Mouse (Mus musculus): ENCODE data around the gene Pdss2.

The Pdss2 gene

GRCm38 (mm10) chr10:43480227-43480849 is 259.1 kb downstream of the Pdss2 start:
- no peak for DNase-seq (ENCODE audit: low read depth, low spot score)

DNA sequence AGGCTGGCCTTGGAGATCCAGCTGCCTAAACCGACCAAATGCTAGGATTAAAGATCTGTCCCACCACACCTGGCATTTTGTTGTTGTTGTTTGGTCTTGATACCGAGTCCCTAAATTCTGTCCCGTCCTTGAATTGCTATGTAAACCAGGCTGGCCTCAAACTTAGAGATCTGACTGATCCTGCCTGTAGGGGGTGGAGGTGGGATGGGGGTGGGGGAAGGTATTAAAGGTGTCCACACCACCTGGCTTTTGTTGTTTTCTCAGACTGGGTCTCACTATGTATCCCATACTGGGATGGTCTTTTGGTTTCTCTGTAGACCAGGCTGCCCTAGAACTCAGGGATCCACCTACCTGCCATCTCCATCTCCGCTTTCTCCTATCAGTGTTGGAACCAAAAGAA is 259.9 kb downstream of the Pdss2 start:
- DNase-seq (ENCODE audit: low read depth, low spot score), result no peak

- DNase-seq (ENCODE audit: low read depth, low spot score), result no peak
Measured at GRCm38 (mm10) chr10:43482021-43482420, 260.7 kb downstream of the Pdss2 start.

GRCm38 (mm10) chr10:43483426-43483995 is 262.2 kb downstream of the Pdss2 start:
- DNase-seq (ENCODE audit: low read depth, low spot score), result no peak

DNA sequence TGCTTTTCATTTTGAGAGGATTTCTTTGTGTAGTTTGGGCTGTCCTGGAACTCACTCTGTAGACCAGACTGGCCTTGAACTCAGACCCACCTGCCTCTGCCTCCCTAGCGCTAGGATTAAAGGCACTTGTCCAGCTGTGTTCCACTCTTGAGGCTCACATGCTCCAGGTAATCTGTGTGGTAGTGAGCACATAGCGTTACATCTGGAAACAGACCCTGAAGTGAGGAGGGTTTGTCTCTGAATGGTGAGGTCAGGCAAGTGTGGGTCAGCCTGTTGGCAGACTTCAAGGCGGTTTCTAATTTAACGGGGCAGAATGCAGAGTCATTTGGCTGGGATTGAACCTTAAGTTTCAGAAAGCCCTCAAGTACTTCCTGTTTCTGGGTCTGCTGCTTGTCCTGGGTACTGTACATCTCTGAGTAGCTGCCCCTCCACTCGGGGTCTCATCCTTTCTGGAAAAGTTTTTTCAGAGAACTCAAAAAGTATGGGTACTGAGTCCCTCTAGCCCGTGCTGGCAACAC is 264.5 kb downstream of the Pdss2 start:
- DNase-seq (ENCODE audit: low read depth, low spot score), result no peak

DNA sequence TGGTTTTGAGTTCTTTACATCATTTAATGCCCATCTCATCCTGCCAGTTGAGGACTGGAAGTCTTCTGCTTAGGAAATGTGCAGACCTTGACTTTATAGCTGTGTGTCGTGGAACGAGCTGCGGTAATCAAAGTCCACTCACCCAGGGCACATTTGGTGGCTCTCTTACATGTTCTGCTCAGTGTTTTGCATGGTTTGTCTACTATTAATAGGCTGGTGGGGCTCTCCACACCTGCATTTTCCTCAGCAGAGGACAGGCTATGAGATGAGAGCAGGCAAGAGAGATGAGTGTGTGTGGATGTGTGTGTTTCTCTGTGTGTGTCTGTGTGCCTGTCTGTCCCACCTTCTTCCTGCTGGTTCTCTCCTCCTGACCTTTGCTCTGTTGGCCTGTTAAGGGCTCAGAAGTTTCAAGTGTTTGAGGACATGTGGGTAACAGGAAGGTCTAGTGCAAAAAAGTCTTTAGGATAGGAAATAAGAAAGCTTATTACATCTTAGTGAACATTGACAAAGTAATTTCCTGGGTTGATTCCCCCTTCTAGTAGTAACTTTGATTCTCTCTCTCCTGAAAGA is 266.2 kb downstream of the Pdss2 start:
- no peak for DNase-seq (ENCODE audit: low read depth, low spot score)

- no peak for DNase-seq (ENCODE audit: low read depth, low spot score)
Measured at GRCm38 (mm10) chr10:43488258-43488657, 267.0 kb downstream of the Pdss2 start.

DNA sequence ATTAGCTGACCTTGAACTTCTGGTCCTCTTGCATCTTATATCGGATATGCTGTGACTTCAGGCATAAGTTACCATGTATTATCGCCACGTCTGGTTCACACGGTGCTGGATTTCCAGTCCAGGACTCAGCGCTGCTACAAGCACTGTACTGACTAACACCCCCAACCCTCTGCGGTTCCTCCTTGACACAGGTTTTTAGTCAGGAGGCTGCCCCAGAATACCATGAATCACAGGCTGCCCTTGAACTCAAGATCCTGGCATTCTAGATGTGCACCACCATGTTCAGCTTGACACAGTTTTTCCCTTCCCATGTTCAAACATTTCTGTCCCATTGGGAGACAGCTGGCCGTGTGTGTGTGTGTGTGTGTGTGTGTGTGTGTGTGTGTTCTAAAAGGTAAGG is 267.9 kb downstream of the Pdss2 start:
- no peak for DNase-seq (ENCODE audit: low read depth, low spot score)

- DNase-seq (ENCODE audit: low read depth, low spot score), result no peak
Measured at GRCm38 (mm10) chr10:43489550-43489949, 268.3 kb downstream of the Pdss2 start.

GRCm38 (mm10) chr10:43490034-43490433 is 268.7 kb downstream of the Pdss2 start:
- no peak for DNase-seq (ENCODE audit: low read depth, low spot score)

DNA sequence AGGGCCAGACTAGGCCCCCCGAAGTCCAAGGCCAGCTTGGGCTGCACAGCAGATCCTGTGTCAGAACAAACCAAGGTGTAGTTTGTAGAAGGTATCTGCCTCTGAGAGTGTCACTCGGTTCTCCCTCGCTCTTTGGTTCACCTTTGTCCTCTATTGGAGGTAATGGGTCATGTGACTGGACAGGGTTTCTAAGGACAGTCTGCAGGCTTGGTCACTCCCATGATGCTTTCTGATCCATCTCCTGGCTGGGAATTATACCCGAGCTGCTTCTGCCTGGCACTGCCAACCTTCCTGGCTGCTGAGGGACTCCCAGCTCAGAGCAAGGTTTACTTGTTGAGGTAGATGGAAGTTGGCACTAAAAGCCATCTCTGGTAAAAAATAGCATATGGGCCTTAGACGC is 269.6 kb downstream of the Pdss2 start:
- DNase-seq (ENCODE audit: low read depth, low spot score), result no peak

- DNase-seq (ENCODE audit: low read depth, low spot score), result peak; percentile 90
Measured at GRCm38 (mm10) chr10:43502599-43502998, 281.3 kb downstream of the Pdss2 start.

GRCm38 (mm10) chr10:43504291-43504690 is 283.0 kb downstream of the Pdss2 start:
- no peak for DNase-seq (ENCODE audit: low read depth, low spot score)

GRCm38 (mm10) chr10:43507051-43507450 is 285.8 kb downstream of the Pdss2 start:
- DNase-seq (ENCODE audit: low read depth, low spot score), result no peak

GRCm38 (mm10) chr10:43509228-43509627 is 287.9 kb downstream of the Pdss2 start:
- DNase-seq (ENCODE audit: low read depth, low spot score), result no peak

DNA sequence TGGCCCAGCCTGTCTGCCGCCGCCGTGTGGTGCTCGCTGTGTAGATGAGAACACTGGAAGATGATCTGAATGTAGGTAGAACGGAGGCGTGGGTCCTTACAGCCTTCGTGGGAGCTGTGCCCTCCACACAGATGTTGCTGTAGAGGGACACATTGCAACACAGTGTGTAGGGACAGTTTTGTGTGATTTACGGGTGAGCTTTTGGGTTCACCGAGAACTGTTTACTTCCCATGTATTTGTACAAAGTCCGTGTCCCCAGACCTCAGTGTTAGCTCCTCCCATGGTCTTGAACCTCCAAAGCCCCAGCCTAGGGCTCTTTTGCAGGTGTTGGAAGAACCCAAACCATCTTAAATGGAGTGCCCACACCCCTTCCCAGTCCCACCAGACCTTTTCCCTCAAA is 291.7 kb downstream of the Pdss2 start:
- no peak for DNase-seq (ENCODE audit: low read depth, low spot score)

All from brain, adult 2 months (tissue).